Mouse (Mus musculus): Measurements from ENCODE around the gene Csrnp1.

The Csrnp1 gene

DNA sequence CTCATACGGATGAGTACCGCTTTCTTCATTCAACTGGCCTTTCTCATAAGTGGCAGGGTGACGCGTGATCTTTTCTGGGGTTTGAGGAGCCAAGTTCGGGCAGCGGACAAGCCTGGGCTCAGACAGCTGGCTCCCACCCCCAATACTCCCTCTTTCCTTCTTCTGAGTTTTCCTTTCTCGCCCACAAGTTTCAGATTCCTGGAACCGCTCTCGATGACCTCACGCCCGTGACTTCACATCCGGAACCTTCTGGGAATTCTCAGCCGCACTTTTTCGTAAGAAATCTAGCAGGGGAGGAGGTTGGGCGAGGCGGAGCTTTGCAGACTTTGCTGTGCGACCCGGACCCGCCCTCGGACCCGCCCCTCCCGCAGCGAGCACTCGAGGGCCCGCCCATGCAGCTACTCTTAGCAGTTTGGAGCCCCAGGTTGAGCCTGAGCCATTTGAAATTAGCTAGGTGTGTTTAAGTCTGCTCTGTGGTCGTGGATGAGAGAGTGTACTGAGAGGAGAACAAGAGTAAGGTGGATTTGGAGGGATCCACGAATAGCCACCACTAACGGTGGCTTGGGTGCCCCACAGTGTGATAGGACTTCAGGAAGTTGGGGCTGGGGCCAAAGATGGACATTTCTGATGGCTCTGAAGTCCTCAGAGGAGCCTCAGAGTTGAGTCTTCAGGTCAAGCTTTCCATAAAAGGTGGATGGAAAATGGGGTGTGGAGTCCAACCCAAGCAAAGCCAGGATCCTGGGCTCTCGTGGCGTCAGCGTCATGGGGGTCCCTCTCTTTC lies 17.7 kb upstream of the Csrnp1 start:
- peak; percentile 91 to 94 for DNase-seq

DNA sequence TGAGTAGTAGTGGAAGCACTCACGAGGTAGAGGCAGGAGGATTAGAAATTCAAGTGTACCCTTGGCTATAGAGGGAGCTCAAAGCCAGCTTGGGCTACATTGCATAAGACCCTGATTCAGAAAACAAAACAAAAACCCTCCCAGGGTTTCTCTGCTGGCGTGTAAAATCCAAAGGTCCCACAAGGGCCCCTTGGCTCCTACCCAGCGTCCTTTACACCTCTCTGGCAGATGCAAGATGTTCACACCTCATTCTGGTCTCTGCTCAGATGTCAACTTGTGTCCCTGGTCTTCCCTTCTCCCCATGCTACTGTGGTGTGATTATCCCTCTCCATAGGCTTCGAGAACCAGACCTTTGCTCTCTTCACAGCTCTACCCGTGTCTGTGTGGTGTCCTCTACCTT lies 16.3 kb upstream of the Csrnp1 start:
- no peak for DNase-seq

DNA sequence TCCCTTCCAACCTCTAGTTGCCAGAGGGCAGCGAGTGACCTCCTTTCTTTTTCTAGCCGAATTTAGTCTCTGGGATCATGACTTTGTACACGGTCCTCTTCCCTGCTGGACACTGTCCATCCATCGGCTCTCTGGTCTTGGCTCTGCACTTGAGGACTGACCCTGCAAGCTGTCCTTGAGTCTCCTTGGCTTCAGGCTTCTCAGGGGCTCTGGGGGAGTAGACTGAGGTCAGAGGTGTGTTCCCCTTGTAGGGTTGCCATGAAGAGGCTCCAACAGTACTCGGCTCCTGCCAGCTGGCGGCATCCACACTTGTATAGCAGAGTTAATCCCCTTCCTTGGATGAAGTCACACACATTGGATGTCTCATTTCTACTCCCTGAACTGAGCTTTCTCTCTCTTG lies 15.2 kb upstream of the Csrnp1 start:
- no peak for DNase-seq

DNA sequence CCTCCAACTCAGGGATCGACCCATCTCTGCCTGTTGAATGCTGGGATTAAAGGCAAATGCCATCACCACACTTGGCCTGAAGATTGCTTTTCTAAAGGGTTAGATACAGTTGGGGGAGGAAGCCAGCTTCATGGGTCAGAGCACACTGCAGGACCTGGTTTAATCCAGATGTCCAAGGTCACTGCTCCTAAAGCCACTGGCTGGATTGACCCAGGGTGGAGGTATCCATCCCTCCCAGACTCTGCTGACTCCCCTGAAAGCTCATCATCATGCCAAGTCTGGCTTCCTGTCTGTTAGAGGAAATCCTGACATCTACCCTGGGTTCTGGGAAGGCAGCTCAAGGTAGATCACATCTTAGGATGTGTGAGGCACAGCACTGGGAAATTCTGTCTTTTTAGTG lies 14.3 kb upstream of the Csrnp1 start:
- DNase-seq, result no peak

DNA sequence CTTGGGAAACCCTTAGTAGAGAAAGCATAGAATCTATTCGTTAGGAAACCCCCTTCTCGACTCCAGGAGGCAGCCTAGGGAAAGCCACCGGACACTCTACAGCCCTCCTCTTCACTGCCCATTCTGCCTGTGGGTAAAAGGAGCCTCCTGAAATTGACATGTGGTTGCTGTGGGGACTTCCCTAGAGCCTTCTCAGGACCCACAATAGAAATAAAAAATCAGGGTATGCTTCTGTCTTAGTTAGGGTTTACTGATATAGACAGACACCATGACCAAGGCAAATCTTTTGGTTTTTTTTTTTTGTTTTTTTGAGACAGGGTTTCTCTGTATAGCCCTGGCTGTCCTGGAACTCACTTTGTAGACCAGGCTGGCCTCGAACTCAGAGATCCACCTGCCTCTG lies 11.6 kb upstream of the Csrnp1 start:
- DNase-seq, result no peak

DNA sequence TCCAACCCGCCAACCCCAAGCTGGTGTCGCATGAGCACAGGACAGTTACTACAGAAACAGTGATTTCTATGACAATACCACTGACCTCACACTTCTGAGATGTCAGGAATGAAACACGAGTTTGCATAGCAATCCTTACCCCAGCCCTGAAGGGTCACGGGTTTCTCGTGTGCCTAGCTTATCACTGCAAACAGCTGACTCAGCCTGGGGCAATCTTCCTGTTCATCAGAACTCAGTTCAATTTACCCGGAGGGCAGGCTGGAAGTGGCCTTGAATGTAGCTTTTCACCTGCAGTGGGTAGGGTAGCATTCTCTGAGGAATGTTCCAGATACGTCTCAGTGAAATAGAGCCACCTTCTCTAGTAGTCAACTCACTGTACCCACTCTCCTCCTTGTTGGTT lies 9.7 kb upstream of the Csrnp1 start:
- DNase-seq, result no peak

DNA sequence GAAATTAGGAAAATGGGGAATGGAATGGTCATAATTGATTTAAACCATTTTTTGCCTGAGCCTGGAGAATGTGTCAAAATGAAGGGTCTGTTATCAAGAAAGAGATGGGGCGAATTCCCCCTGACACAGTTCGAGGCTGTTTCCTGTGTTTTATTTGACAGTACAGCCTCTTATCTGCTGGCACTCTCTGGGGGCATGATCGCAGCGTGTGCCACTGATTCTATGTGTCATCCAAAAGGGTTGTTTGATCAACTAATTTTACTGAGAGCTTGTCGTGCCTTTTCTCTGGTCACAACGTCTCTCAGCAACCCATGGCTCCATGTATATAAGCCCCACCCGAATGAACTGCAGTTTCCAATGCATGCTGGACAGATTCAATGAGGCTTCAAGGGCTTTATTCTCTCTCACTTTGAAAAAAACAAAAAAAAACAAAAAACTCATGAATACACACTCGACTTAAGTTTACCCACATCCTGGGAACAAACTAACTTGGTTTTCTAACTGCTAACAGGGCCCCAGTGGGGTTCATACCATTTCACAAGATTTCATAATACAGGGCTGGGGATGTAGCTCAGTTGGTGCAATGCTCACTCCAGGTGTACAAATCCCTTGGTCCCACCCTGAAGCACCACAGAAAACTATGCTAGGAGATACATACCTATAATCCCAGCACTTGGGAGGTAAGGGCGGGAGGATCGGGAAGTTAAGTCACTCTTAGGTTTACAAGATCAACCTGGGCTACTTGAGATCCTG lies 8.8 kb upstream of the Csrnp1 start:
- DNase-seq, result no peak

DNA sequence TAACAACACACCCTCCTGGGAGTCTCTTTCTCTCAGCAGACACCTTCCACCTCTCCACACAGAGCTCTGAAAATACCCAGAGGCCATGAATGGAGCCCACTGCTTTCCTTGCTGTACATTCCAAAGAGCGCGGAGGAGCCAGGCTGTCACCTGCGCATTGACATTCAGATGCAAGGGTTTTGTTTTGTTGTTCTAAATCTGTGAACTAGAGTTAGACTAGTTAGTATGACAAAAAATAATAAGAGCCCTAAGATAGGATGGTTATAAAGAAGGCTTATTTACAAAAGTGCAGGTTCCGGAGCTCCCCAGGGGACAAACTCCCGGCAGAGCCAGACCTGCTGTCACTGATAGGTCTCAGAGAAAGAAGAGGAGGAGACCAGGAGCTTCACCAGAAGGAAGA lies 6.9 kb upstream of the Csrnp1 start:
- DNase-seq, result no peak

DNA sequence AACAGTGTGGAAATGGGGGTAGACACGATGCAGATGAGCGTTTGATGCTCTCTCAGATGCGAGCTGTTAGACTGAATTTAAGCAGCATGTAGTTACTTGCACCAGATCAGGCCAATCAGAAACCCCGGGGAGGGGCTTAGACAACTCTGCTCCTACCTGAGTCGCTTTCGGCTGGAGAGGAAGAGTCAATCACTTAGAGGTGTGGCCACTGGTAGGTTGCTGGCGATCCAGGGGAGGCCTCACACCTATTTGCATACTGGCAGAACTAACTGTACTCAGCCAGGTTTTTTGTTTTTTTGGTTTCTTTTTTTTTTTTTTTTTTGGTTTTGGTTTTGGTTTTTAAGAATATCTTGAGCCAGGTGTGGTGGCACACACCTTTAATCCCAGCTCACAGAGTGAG lies 3.8 kb upstream of the Csrnp1 start:
- DNase-seq, result no peak

DNA sequence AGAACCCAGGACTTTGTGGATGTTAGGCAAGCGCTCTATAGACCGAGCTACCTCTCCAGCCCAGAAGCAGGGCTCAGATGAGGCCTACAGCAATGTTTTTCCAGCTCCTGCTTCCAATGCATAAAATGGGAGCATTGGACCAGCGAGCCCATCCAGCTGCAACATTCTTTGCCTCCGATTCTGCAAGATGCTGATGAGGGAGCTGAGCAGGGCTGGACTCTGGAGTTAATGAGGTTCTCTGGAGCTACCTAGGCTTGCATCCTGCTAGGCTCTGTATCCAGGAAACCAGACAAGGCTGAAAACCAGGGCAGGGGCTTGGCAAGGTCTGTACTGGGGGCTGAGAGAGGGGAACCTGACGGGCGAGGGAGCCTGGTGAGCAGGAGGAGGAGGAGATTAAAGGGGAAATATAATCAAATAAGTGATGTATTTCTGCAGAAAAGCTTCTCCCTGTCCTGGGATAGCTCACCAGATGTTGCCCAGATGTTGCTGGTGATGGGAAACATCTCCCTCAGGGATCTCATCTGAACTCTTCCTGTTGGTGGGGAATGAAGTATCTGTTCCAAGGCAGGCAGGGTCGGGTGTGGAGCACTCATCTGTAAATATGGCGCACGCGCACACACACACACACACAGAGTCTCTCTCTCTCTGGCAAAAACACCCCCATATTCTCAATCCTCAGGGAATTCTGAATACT lies 1.6 kb upstream of the Csrnp1 start:
- DNase-seq, result no peak

DNA sequence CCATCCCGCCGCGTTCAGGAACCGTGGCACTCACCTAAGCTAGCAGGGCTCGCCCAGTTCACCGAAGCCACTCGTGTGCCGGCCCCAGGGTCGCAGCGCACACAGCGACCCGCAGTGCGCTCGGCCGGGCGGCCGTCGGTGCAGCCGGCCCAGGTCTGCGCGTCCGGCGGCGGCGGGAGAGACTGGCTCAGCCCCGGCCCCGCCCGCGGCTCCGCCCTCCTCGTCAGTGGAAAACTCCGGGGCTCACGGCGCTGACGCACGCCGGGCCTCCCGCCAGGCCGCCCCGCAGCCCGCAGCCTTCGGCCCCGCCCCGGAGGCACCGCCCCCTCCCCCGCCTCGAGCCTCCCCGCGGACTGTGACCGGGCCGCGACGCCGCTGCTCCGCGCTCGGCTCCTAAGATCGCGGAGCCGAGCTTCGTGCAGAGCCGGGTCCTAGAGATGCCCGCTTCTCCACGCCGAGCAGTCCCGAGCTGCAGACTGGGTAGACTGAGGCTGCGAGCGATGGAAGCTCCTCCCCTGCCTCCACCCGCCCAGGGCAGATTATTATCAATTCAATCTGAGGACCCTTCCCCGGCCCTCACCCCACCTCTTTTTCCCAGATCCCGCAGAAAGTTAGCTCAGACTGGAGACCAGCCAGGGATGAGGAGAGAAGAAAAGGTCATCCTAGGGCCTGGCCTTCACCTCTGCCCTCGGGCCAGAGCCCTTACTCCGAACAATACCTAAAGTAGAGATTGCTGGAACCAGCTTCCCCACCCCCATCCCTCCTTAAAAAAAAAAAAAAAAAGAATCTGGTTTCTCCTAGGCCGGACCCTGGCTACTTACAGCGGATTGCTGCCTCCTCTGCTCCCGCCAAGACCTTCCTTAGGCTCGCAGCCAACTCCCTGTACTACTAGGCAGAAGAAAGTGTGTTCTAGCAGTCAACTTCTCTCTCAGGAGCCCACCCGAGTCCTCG lies 598 bp downstream of the Csrnp1 start:
- DNase-seq, result peak; percentile 93 to 95

DNA sequence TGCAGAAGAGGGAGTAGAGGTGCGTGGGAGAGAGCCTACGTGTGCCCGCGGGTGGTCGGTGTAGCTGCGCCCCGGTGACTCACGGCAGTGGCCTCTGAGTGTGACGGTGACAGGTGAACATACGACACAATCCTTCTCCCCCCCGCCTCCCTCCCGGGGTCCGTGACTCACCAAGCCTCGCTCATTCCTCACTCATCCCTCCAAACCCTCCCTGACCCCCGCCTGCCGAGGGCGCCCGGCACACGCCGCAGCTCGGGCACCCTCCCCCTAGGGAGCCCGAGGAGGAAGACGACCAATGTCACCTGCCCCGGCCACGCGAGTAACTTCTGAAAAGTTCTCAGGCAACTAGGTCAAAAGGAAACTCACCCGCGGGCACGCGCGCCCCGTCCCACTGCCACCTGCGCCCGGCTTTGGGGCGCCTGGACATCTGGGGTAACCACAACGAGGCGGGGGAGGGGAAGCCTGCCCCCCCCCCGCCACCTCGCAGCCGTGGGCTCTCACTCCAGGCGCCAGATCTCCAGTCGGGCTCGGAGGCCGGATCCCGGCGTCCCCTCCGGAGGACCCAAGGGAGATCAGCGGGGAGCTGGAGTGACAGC lies 1.4 kb downstream of the Csrnp1 start:
- peak in 1 of 2 experiments; percentile 64 for DNase-seq

DNA sequence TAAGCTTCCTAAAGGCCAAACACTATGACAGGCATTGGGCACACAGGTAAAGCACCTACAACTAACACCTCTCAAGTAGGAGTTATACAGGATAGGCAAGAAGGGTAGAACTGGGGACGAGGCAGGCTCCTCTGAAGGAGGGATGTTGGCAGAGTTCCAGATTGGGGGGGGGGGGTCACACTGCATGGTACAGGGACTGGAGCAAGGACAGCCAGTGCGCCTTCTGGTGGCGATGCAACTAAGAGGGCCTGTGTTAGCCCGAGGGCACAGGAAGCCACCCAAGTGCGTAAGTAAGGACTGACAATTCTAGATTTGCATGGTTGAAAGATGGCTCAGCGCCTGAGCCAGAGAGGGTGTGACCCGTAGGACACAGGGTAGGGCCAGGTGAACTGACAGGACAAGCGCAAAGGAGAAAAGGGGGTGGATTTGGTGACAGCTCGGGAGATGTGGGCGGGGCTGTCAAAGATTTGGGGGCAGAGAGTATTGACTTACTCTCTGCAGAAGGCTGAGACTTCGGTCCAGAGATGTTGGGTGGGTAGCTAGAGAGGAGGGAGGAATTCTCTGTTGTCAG lies 2.1 kb downstream of the Csrnp1 start:
- peak; percentile 73 to 81 for DNase-seq

DNA sequence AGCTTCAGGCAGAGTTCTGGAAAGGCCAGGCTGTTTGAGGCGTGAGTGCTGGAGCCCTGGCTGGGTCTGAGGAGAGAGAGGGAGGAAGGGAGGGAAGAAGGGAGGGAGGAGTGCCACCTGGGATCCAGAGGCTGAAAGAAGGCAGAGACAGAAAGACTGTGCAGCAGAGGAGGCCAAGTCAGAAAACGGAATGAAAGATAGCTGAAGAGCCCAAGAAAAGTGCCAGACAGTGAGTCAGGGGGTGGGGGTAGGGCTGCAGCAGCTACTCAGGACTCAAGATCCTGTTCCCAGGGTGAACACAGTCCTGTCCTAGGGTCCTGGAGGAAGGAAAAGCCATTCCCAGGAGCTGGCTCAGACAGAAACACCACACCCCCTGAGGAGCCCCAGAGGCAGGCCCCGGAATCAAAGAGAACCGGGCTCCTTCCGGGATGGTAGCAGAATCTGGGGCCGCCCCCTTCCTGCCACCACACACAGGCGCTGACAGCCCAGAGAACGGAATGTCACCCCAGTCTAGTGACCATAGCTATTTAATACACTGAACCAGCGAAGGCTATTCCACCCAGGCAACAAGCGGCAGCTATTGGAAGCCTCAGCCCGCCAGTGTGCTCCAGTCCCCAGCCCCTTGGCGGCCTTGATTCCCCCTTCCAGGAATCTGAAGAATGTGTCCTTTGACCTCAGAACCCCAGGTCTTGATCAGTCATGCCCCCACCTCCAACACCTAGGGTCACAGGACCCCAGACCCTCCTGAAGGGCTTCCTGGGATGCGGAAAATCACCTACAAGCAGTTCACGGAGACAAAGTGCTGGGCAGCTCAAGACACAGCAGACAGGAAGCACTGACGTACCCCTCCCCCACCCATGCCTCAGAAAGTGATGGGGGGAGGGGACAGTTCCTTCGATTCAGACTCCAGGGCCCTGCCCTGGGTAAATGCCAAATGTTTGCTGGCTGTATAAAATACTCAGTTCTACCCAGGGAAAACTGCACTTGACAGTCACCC lies 3.0 kb downstream of the Csrnp1 start:
- peak; percentile 77 to 86 for DNase-seq

DNA sequence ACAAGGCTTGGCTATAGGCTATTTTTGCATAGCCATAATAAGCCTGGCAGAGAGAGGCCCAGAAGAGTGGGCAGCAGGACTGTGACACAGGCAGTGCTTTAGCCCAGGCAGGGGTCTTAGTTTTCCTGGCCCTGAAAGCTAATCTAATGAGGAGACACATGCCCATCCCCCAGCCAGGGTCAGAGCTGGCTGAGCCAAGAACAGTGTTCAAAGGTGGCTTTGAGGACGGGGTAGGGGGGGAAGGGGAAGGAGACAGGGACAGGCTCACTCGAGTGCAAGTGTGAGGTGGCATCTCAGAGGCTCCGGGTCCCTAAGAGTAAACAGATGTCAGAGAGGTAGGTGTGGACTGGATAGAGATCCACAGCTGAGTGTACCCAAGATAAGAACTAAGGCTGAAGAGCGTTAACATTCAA lies 3.7 kb downstream of the Csrnp1 start:
- DNase-seq, result peak; percentile 51 to 59

DNA sequence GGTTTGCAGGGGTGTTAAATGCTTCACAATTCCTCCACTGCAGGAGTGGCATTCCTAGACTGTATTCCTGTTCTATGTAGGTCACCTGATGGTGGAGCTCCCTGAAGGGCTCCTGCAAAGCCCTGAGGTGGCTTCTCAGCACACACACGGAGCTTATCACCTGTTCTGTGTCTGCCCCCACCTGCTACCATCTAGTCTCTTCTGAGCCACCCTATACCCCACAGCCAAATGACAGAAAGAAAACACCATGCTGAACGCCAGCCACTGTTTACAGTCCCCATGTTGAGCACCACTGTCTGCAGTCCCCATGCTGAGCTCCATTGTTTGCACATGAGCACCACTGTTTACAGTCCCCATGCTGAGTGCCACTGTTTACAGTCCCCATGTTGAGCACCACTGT lies 4.7 kb downstream of the Csrnp1 start:
- no peak for DNase-seq

DNA sequence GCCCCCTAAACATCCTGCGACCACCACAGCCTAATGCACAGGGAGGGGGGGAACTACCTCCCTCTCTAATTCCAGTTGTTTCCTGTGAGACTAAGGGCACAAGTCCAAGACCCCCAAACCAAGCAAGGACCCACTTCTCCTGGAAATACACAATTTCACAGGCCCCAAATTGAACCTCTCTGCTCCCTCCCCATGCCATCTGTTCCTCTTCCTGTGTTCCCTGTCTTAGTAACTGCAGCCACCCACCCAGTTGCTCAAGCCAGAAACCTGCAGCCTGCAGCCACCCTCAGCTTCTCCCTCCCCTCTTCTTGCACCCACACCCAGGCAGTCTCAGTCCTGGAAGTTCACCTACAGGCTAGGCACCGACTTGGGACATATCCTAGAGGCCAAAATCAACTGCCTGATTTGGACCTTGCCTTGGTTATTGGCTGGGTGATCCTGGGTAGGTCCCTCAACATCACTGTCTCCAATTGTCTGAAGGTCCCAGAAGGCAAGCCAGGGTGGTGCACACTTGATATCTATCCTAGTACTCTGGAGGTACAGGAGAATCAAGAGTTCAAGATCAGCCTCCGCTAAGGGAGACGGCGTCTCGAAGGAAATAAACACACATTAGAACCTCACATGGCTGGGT lies 5.5 kb downstream of the Csrnp1 start:
- no peak for DNase-seq

DNA sequence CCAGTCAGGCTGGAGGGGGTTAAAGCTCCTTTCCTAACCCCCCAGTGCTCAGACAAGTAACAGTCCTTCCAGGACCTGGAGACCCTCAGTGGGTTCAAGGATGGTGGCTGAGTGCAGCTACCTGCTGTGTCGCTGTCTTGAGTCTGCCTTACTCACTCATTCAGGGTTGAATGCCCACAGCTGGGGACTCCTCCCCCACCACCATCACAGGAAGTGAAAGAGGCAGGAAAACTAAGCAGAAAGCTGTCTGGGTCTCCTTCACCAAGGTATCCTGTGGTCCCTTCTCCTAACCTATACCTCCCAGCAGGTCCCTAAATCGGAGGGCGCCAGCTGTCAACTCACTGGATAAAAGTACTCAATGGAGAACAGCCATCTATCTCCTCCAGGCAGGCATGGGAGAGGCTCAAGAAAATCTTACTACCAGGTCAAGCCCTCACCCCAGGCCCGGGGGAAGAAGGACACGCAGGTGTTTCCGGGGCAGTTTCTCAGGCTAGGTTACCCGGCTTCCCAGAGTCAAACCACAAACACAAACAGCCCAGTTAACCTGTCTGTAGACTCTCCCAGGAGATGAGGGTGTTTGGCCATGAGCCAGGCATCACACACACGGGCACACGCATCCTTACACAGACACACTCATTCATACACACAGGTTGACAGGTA lies 6.2 kb downstream of the Csrnp1 start:
- DNase-seq, result peak; percentile 47 to 61

DNA sequence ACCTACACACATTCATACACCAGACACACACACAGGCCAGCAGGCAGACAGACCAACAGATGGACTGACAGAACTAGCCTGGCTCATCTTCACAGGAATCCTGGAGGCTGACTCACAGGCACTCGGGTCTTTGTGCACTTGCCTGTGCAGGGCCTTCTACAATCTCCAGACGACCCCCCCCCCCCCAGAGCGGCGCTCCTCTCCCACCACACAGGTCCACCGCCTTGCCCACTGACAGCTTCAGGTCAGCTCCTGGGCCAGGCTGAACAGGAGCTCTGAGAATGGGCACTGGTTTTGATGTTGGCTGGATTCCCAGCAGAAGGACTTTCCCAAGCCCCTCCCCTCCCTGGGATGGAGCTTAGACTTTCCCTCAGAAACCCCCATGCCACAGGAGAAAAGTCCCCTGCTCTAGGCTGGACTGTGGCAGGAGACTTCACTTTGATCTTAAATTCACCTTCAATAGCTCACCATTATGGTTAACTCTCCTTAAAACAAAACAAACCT lies 6.8 kb downstream of the Csrnp1 start:
- peak in 1 of 2 experiments; percentile 53 for DNase-seq

Data from kidney, postnatal 4 days (tissue).